Mouse (Mus musculus) spleen, postnatal 4 days (tissue): ENCODE measurements around the gene 4931409K22Rik.
A peak's percentile ranks its signal among the peaks of the same experiment; 100 is the strongest.

Experiments
- DNase-seq, 2 experiments: peaks; one replicate each; pipeline ENCODE4 v3.0.0; 2022; ENCODE audit warnings: low spot score in 2 of 2

The 4931409K22Rik gene

GRCm38 (mm10) chr5:24556709-24557108 lies at the start of gene 4931409K22Rik:
Gene 4931409K22Rik, minus strand, starts transcription at chr5:24556809.
- DNase-seq = no peak

GRCm38 (mm10) chr5:24605980-24606665 lies 49.5 kb upstream of the 4931409K22Rik start:
- no peak for DNase-seq

- no peak for DNase-seq
Measured at GRCm38 (mm10) chr5:24605321-24605979, 48.8 kb upstream of the 4931409K22Rik start.

GRCm38 (mm10) chr5:24604656-24605100 lies 48.1 kb upstream of the 4931409K22Rik start:
- no peak for DNase-seq

- no peak for DNase-seq
Measured at GRCm38 (mm10) chr5:24604080-24604655, 47.6 kb upstream of the 4931409K22Rik start.

- no peak for DNase-seq
Measured at GRCm38 (mm10) chr5:24603431-24604010, 46.9 kb upstream of the 4931409K22Rik start.

- no peak for DNase-seq
Measured at GRCm38 (mm10) chr5:24602751-24603343, 46.2 kb upstream of the 4931409K22Rik start.

GRCm38 (mm10) chr5:24601911-24602750 lies 45.5 kb upstream of the 4931409K22Rik start:
- DNase-seq = no peak

GRCm38 (mm10) chr5:24601071-24601835 lies 44.6 kb upstream of the 4931409K22Rik start:
- DNase-seq = no peak

GRCm38 (mm10) chr5:24600236-24600635 lies 43.6 kb upstream of the 4931409K22Rik start:
- no peak for DNase-seq

GRCm38 (mm10) chr5:24599137-24599536 lies 42.5 kb upstream of the 4931409K22Rik start:
- no peak for DNase-seq

GRCm38 (mm10) chr5:24598570-24599006 lies 42.0 kb upstream of the 4931409K22Rik start:
- peak; percentile 45 to 85 for DNase-seq

GRCm38 (mm10) chr5:24597901-24598569 lies 41.4 kb upstream of the 4931409K22Rik start:
- DNase-seq = no peak

- DNase-seq = peak; percentile 73 to 85
Measured at GRCm38 (mm10) chr5:24597221-24597728, 40.7 kb upstream of the 4931409K22Rik start.

- DNase-seq = no peak
Measured at GRCm38 (mm10) chr5:24596519-24597171, 40.0 kb upstream of the 4931409K22Rik start.

- DNase-seq = no peak
Measured at GRCm38 (mm10) chr5:24595786-24596380, 39.3 kb upstream of the 4931409K22Rik start.

- no peak for DNase-seq
Measured at GRCm38 (mm10) chr5:24595261-24595660, 38.7 kb upstream of the 4931409K22Rik start.

- no peak for DNase-seq
Measured at GRCm38 (mm10) chr5:24594346-24594745, 37.7 kb upstream of the 4931409K22Rik start.

GRCm38 (mm10) chr5:24593928-24594327 lies 37.3 kb upstream of the 4931409K22Rik start:
- DNase-seq = no peak
